Mouse (Mus musculus) cerebellum, postnatal 36 days (tissue): ENCODE data around the gene 9230112D13Rik.

Experiments
- DNase-seq, 2 experiments: peaks; one replicate each; pipeline ENCODE4 v3.0.0; 2021 to 2022; ENCODE audit warnings: mixed read lengths in 2 of 2

The 9230112D13Rik gene

DNA sequence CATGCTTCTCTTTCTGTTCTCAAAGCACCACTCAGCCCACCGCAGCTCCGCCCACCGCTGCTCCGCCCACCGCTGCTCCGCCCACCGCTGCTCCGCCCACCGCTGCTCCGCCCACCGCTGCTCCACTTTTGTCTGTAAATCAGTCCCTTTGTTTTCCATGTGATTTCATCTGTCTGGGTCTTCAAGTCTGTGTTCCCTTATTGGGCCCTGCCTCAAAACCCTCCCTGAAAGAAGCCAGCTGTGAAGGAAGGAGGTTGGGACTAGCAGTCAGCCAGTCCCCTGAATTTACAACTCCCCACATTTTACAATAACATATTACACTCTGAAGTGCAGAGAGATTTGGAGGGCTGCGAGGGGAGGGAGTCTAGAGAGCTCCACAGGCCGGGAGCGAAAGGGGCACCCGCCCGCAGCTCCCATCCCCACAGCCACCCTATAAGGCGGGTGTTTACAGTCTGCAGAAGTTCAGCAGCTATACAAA, 18.1 kb upstream of the 9230112D13Rik start:
- DNase-seq: no peak

DNA sequence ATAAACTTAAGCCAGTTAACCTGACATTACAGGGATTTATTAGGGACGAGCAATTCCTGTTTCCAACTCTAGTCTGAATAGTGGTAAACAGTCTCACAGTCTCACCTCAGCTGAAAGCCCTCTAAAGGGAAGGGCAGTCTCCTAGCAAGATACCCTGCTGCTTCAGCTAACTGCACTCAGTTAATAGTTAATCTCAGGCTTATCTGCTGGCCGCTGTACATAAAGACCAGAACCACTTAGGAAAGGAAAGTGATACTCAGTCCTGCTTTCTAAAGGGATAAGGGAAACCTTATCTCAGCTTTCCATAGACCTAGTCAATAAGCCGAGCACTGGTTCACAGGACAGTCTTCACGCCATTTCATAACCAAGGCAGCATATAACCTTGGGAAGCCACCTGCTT, 13.3 kb upstream of the 9230112D13Rik start:
- DNase-seq: no peak

GRCm38 (mm10) chr14:34533537-34533936, 10.9 kb upstream of the 9230112D13Rik start:
- DNase-seq: no peak

DNA sequence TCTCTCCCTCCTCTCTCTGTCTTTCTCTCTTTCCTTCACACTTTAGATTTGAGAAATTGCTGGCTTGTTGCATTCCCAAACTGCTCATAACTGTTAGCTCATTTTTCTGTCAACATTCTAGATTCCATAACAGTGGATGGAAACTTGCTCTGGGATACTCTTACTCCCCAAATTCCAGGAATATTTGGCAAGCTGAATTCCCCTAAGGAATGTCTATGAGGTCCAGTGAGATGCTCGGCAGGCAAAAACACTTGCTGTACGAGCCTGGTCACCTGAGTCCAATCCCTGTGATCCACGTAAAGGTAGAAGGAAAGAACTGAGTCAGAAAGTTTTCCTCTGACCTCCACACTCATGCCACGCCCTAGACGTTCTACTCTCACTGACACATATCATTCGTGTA, 9.9 kb upstream of the 9230112D13Rik start:
- DNase-seq: no peak

GRCm38 (mm10) chr14:34528804-34529203, 6.2 kb upstream of the 9230112D13Rik start:
- no peak for DNase-seq

DNA sequence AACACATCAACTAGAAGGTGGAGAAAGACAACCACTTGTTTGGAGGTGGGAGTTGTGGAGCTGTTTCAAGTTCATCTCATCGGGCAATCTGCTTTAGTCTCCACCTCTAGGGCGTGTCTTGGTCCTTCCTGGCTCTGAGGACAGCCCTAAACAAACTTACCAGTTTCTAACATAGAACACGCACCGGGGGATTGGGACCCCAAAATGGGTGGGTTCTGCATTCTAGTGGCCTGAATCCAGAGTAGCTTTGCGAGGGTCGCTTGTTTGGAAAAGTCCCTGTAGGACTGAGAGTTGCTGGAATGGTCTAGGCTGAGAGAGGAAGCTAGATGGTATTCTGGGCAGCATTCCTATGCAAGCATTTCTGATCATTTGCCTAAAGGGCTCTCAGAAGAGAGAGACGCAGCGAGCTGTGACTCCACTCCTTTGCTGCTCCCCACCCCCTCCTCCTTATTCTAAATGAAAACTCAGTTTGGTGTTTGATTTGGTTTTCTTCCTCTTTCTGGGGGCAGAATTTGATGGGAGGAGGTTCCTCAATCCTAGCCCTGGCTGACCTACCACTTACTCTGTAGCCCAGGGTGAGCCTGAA, 4.5 kb downstream of the 9230112D13Rik start:
- no peak for DNase-seq

DNA sequence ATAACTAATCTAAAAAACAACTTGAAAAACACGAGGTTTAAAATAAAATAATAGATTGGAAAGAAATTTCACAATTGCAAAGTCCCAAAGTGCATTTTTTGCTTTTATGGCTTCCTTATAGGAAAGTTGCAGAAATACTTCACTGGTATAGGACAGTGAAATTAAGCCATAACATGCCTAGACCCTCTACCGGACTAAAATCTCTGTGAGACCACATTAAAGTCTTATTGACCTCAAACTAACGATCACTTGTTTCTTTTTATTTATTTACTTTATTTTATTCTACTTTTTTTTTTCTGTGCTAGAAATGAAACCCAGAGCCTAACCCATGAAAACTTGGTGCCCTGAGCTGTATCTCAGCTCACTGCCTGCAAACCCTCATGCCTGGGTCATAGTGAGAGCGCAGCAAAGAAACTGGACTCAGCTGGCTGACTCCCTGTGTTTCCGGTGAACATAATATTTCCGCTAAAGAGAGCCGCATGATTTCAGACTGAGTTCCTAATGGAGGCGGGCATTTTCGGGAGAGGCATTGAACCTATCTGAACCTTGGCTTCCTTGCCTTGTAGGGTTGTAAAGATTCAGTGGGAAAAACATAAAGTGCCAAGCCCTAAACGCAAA, 5.5 kb downstream of the 9230112D13Rik start:
- DNase-seq: no peak

GRCm38 (mm10) chr14:34515860-34516259, 6.7 kb downstream of the 9230112D13Rik start:
- no peak for DNase-seq

DNA sequence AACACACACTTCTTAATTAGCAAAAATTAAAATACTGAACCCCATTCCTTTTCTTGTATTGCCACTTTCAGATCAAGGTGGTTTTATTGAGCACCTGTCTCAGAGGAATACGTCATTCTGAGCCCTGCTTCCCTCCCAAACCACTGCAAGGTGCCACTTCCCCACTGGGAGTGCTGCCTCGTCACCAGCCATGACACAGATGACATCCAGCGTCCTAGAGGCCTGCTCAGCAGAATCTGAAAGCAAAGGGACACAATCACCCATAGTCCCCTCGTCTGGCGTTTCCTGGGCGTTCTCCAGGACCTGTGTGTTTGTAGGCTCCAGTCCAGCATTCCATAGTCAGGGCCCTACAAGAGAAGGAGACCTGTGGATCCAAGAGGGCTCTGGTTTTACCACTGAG, 8.5 kb downstream of the 9230112D13Rik start:
- DNase-seq: no peak

GRCm38 (mm10) chr14:34512602-34513001, 10.0 kb downstream of the 9230112D13Rik start:
- DNase-seq: no peak

GRCm38 (mm10) chr14:34511901-34512300, 10.7 kb downstream of the 9230112D13Rik start:
- no peak for DNase-seq

DNA sequence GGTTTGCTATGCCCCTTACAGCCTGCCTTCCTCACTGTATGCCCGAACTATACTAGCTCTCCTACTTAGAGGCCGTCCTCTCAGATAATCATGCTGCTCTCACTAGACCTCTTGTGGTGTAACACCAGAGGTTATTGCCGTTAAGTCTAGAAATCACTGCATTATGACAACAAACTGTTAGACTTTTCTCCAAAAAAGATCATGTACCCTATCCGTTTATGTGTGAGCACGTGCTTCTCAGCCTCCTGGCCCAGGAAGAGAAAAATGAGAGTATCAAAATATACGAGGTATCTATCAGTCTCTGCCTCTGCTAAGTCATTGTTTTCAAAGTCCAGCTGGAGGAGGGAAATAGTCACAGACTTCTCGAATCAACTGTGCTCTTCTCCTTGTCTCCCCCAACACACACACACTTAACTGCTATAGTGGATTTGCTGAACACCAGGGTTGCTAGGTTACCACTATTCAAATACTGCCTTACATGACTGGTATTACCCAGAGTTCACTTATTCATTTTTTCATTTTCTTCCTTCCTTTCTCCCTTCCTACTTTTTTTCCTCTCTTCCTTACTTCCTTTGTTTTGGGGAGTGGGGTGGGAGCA, 13.7 kb downstream of the 9230112D13Rik start:
- DNase-seq: no peak

- DNase-seq: no peak
Observed at GRCm38 (mm10) chr14:34508187-34508840, 14.3 kb downstream of the 9230112D13Rik start.

- DNase-seq: no peak
Observed at GRCm38 (mm10) chr14:34505309-34505708, 17.3 kb downstream of the 9230112D13Rik start.

DNA sequence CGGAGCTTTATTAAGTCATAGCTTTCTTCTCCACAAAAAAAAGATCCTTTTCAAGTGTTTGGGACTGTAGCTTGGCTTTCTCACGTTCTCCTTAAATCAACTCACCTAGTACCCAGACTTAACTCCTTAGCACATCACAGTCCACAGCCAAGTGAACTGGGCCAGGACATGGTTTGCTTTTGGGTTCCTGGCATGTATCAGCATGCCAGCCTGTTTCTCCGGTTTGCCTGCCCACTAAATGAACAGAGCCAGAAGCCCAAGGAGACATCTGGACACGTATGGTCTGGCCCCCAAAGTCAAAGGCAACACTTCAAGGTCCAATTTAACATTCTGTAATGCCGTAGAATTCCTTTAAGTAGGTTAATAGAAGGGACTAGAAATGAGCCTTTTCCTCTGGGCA, 18.2 kb downstream of the 9230112D13Rik start:
- DNase-seq: no peak

GRCm38 (mm10) chr14:34503759-34504158, 18.8 kb downstream of the 9230112D13Rik start:
- no peak for DNase-seq

GRCm38 (mm10) chr14:34503325-34503647, 19.3 kb downstream of the 9230112D13Rik start, which contains the start of gene Bmpr1a:
TSS of gene Bmpr1a (minus strand) at chr14:34503341.
- DNase-seq: no peak

GRCm38 (mm10) chr14:34502475-34503324, 19.9 kb downstream of the 9230112D13Rik start:
- peak; percentile 89 to 91 for DNase-seq

DNA sequence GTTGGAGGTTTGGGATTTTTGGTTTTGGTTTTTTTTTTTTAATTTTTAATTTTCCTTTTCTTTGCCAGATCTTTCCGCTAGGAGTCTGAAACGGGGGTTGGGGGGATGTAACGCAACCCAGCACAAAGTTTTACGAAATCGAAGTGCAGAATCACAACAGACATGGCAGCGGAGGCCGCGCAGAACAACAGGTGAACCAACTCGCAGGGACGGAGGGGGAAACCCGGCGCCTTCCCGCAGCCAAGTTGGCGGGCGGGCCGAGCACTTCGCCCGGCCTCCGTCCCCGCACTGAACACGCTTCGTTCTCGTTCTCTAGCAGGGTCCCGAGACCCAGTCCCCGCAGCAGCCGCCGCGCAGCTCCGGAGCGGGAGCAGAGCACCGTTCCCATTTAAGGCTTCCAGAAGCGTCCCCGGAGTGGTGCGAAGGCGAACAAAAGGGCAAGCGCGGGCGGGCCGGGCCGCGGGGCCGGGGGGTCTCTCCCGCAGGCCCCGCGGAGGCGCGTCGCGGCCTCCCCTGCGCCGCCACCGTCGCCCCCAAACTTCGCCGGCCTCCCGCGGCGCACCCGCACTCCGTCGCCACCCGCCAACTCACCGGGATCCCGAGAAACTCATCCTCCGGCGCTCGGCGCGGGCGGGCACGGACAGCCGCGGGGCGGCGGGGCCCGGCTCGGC, 20.7 kb downstream of the 9230112D13Rik start:
- DNase-seq: peak; percentile 54 to 59

DNA sequence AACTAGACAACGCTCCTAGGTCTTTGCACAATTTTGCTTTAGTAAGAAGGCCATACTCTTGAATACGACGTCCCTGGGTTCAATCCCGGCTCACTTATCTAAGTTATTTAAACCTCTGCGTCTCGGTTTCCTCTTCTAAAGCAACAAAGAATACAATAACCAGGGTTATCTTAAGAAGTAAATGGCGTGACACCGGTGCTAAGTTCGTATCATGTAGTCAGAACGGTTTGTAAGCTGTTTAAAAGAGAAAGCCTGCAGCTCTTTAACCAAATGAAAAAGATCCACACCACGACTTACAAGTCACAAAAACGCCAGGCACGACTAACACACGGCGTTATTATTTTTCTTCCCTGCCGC, 21.2 kb downstream of the 9230112D13Rik start:
- peak in 1 of 2 experiments; percentile 11 for DNase-seq

- no peak for DNase-seq
Observed at GRCm38 (mm10) chr14:34500309-34500708, 22.3 kb downstream of the 9230112D13Rik start.

DNA sequence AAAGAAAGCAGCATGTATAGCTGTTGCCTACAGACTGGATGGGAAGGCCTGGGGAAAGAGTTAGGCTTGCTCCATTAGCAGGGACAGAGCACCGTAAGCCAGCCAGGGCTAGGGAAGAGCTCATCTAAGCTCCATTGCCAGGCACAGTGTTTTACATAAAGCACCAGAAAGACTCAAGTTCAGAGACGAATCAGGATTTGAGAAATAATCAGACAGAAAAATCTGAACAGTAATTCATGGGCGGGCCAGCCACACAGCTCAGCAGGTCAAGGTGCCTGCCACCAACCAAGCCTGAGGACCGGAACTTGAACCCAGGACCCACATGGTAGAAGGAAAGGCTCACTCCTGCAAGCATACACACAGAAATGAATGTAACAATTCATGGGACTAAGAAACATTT, 22.9 kb downstream of the 9230112D13Rik start:
- DNase-seq: no peak
